Mouse (Mus musculus): ENCODE results near the gene Cyp4f17. TPM values are rescaled to one million over a fixed set of nuclear protein-coding genes. Genes with fewer than 3 reads are reported as not detected.
A peak's percentile ranks its signal among the peaks of the same experiment; 100 is the strongest.
"Not testable (repeated sequence)": the region's sequence is repeated elsewhere in the genome, so short reads cannot be mapped to it uniquely, and the experiment has no call there.

The Cyp4f17 gene
- polyA plus RNA-seq, 1 experiment from 2014 or later, result 4.0 TPM

DNA sequence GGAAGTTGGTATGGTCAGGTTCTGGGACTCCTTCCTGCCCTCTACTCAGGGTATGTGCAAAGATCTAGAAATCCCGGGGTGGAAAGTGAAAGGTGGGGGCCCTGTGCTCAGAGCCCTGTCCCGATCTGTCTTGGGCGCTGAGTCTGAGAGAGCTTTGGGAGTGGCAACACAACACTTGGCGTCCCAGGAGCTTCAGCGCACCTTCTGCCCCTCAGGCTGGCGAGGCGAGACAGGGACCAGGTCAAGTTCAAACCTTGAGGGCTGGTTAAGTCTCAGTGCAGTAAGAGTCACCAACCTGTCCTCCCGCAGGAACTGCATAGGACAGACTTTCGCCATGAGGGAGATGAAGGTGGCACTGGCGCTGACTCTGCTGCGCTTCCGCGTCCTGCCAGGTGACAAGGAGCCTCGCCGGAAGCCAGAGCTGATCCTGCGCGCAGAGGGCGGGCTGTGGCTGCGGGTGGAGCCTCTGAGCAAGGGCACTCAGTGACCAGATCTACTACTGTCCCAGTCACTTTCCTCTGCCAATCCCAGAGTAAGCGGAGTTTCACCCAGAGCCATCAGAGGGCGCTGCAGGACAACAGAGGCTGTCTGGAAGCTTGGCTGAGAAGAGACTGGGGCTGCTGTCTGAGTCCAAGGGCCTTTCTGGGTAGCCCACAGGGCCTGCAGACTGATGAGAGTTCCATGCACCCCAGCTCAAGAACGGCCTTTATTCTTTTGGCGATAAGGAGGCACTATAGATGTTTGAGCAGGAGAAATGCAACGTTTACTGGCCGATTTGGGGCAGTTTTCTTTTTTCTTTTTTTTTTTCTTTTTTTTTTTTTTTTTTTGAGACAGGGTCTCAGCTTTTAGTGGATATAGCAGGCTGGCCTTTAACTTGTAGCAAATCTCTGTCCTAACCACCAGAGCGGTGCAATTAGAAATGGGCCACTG lies 22.8 kb downstream of the Cyp4f17 start:
- Histone ChIP-seq H3K9me3 (replicated peaks; ENCODE audit: control insufficient read depth, low read length) (no peaks in the 10 kb centered on the region), H3K36me3 (replicated peaks; ENCODE audit: control insufficient read depth, insufficient read depth, low read depth, low read length) (no peaks in the 10 kb centered on the region), H3K4me3 (ENCODE audit: low read depth, low read length) (no peak overlapping the region), H3K27ac (replicated peaks; ENCODE audit: low read depth, low read length) (no peak overlapping the region), H3K9ac (replicated peaks; ENCODE audit: low read length) (peak overlapping the region; percentile 13), H3K4me2 (ENCODE audit: low read depth, low read length) (peak overlapping the region; percentile 10), H3K27me3 (ENCODE audit: control insufficient read depth, insufficient read depth, low read length) (no peaks in the 10 kb centered on the region), H3K4me1 (ENCODE audit: control insufficient read depth, insufficient read depth, low read length) (no peaks in the 10 kb centered on the region)
- DNase-seq (ENCODE audit: low spot score), result peak; percentile 87
- ATAC-seq (replicated peaks; ENCODE audit: insufficient number of reproducible peaks, low FRiP score, low TSS enrichment, low read depth), result peak; percentile 76; the same call in 1 of the 2 replicates
- WGBS, result 17% methylated on average over 26 of the region's 26 CpGs

DNA sequence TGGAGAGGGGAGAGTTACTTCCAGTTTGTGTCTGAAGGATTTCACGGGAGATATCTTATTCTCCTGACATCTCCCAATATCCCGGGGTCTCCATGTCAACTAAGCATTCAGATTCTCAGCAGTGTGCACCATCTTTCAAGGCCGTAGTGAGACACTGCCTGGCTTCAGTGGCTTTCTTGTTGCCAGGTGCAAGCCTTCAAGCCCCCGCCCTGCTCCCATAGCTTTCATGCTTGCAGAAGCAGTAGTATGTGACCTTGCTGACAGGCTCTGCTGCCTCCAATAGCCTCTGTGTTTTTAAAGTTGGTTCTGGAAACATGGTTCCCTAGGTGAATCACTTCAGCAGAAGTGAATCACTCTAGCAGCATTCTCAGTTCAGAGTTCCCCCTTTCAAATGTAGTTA lies 26.5 kb downstream of the Cyp4f17 start:
- not testable (repeated sequence) for H3K4me1 ChIP-seq (ENCODE audit: control insufficient read depth, insufficient read depth, low read length); H3K9me3 ChIP-seq (replicated peaks; ENCODE audit: control insufficient read depth, low read length); H3K4me3 ChIP-seq (ENCODE audit: low read depth, low read length); DNase-seq (ENCODE audit: low spot score); H3K27ac ChIP-seq (replicated peaks; ENCODE audit: low read depth, low read length); H3K27me3 ChIP-seq (ENCODE audit: control insufficient read depth, insufficient read depth, low read length); H3K36me3 ChIP-seq (replicated peaks; ENCODE audit: control insufficient read depth, insufficient read depth, low read depth, low read length); H3K4me2 ChIP-seq (ENCODE audit: low read depth, low read length); H3K9ac ChIP-seq (replicated peaks; ENCODE audit: low read length); ATAC-seq (replicated peaks; ENCODE audit: insufficient number of reproducible peaks, low FRiP score, low TSS enrichment, low read depth)
- WGBS, result 67% methylated on average over 4 of the region's 4 CpGs

DNA sequence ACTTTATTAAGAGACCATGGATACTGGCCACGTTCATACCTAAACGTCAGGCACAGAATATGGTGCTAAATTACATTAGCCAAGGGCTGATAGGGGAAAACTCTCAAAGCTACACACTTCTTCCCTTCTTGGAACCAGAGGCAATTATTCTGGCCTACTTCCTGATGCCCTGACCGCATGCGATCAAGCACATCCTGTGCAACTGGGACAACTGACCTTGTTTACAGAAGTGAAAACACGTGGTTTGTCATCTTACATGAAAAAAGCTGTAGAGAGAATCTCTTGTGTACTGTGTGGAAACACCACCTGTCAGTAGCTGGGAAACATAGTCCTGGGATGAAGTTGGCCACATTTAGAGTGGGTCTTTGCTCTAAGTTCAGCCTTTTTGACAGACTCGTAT lies 28.2 kb downstream of the Cyp4f17 start:
- Histone ChIP-seq H3K9me3 (replicated peaks; ENCODE audit: control insufficient read depth, low read length) (no peaks in the 10 kb centered on the region), H3K4me1 (ENCODE audit: control insufficient read depth, insufficient read depth, low read length) (no peaks in the 10 kb centered on the region), H3K27me3 (ENCODE audit: control insufficient read depth, insufficient read depth, low read length) (no peaks in the 10 kb centered on the region), H3K4me2 (ENCODE audit: low read depth, low read length) (no peak overlapping the region), H3K4me3 (ENCODE audit: low read depth, low read length) (no peak overlapping the region), H3K36me3 (replicated peaks; ENCODE audit: control insufficient read depth, insufficient read depth, low read depth, low read length) (no peaks in the 10 kb centered on the region), H3K9ac (replicated peaks; ENCODE audit: low read length) (no peak overlapping the region), H3K27ac (replicated peaks; ENCODE audit: low read depth, low read length) (no peak overlapping the region)
- 80% methylated on average over 6 of the region's 6 CpGs for WGBS
- ATAC-seq (replicated peaks; ENCODE audit: insufficient number of reproducible peaks, low FRiP score, low TSS enrichment, low read depth) (no peak), DNase-seq (ENCODE audit: low spot score) (no peak)

DNA sequence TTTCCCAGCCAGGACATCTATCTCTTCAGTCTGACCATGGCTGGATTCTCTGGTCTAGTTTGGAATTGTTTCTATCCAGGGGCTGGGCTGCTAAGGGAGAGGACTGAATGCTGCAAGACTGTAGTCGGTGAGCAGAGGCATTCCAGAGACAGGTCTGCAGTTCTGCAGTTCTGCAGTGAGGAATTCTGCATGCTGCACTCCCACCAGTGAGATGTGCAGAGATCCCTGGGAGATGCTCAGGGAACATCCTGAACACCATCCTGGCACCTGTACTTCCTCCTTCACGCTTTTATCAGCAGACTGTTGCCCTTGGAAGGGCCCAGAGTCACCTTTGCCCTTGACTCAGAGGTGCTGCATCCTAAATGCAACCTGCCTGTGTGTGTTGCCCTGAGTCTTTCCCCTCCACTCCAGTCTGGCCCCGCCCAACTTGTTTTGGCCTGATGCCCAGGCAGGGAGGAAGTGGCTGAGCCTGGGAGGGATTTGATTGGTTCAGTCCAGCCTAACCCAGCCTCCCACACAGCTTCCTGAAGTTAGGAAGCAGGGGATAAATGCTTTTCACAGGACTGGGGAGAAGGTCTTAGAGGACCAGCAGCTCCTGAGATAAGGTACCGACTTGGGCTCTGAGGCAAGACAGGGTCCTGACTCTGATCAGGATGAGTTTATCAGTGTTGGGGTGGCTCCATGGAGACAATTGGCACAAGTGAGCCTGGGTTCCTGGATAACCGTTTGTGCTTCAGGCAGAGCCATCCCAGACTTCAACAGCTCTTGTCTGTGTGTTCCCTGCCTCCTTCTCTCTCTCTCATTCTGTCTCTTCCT lies 30.4 kb downstream of the Cyp4f17 start, which contains the start of gene Cyp4f16:
TSS of gene Cyp4f16 (plus strand) at position 508 of the 816 bp plus-strand sequence.
- H3K4me2 ChIP-seq (ENCODE audit: low read depth, low read length), result peak within 1 kb of the TSS; percentile 60
- H3K27ac ChIP-seq (replicated peaks; ENCODE audit: low read depth, low read length); H3K36me3 ChIP-seq (replicated peaks; ENCODE audit: control insufficient read depth, insufficient read depth, low read depth, low read length); H3K4me1 ChIP-seq (ENCODE audit: control insufficient read depth, insufficient read depth, low read length); H3K9me3 ChIP-seq (replicated peaks; ENCODE audit: control insufficient read depth, low read length); H3K27me3 ChIP-seq (ENCODE audit: control insufficient read depth, insufficient read depth, low read length): not testable (repeated sequence)
- 14% methylated on average over 5 of the region's 5 CpGs for WGBS
- peak within 1 kb of the TSS; percentile 63 for H3K9ac ChIP-seq (replicated peaks; ENCODE audit: low read length)
- DNase-seq (ENCODE audit: low spot score) (peak; percentile 82), ATAC-seq (replicated peaks; ENCODE audit: insufficient number of reproducible peaks, low FRiP score, low TSS enrichment, low read depth) (peak; percentile 89)
- peak within 1 kb of the TSS; percentile 37 for H3K4me3 ChIP-seq (ENCODE audit: low read depth, low read length)

DNA sequence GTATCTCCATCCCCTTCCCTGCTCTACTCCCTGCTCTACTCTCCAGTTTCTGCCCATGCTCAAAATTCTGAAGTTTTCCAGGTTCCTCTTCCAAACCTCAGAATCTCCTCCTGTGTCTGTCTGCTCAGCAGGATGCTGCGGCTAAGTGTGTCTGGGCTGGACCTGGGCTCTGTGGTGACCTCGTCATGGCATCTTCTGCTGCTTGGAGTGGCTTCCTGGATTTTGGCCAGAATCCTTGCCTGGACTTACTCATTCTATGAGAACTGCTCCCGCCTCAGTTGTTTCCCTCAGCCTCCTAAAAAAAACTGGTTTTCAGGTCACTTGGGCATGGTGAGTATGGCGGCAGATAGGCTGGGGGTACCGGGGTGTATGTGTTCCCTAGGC lies 31.0 kb downstream of the Cyp4f17 start:
- Histone ChIP-seq H3K27ac (replicated peaks; ENCODE audit: low read depth, low read length) (no peak overlapping the region), H3K4me2 (ENCODE audit: low read depth, low read length) (peak overlapping the region; percentile 60), H3K36me3 (replicated peaks; ENCODE audit: control insufficient read depth, insufficient read depth, low read depth, low read length) (no peaks in the 10 kb centered on the region), H3K4me1 (ENCODE audit: control insufficient read depth, insufficient read depth, low read length) (no peaks in the 10 kb centered on the region), H3K9ac (replicated peaks; ENCODE audit: low read length) (peak overlapping the region; percentile 63), H3K27me3 (ENCODE audit: control insufficient read depth, insufficient read depth, low read length) (no peaks in the 10 kb centered on the region), H3K9me3 (replicated peaks; ENCODE audit: control insufficient read depth, low read length) (no peaks in the 10 kb centered on the region), H3K4me3 (ENCODE audit: low read depth, low read length) (peak overlapping the region; percentile 37)
- DNase-seq (ENCODE audit: low spot score) (no peak), ATAC-seq (replicated peaks; ENCODE audit: insufficient number of reproducible peaks, low FRiP score, low TSS enrichment, low read depth) (no peak)
- WGBS, result 66% methylated on average over 5 of the region's 5 CpGs

DNA sequence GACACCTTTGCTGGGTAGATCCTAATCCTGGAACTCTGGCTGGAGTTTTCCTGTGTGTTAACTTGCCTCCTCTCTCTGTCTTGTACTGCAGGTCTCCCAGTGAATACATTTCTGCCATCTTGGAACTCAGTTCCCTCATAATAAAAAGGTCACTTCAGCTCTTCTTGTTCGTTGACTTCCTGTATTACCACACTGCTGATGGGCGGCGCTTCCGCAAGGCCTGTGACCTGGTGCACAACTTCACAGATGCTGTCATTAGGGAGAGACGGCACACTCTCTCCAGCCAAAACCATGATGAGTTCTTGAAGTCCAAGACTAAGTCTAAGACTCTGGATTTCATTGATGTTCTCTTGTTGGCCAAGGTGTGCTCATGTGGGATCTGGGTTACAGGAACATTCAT lies 38.9 kb downstream of the Cyp4f17 start:
- 91% methylated on average over 5 of the region's 5 CpGs for WGBS

DNA sequence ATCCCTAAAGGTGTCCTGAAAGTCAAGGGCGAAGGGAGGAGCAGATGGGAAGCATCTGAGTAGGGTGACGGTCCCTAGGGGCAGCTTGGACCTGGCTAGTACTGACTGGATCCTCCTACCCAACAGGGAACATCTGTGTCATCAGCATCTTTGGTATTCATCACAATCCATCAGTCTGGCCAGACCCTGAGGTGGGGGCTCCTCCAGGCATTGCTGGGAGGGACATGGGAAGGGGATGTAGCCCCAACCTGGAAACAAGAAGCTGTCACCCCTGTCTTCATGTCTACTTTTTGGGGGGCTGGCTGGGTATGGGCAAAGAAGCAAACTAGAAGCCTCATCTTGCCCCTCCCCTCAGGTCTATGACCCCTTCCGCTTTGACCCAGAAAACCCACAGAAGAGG lies 44.5 kb downstream of the Cyp4f17 start:
- not testable (repeated sequence) for H3K36me3 ChIP-seq (replicated peaks; ENCODE audit: control insufficient read depth, insufficient read depth, low read depth, low read length); H3K27ac ChIP-seq (replicated peaks; ENCODE audit: low read depth, low read length); H3K9me3 ChIP-seq (replicated peaks; ENCODE audit: control insufficient read depth, low read length); H3K4me1 ChIP-seq (ENCODE audit: control insufficient read depth, insufficient read depth, low read length); H3K9ac ChIP-seq (replicated peaks; ENCODE audit: low read length); H3K27me3 ChIP-seq (ENCODE audit: control insufficient read depth, insufficient read depth, low read length); H3K4me3 ChIP-seq (ENCODE audit: low read depth, low read length); H3K4me2 ChIP-seq (ENCODE audit: low read depth, low read length); DNase-seq (ENCODE audit: low spot score)
- ATAC-seq (replicated peaks; ENCODE audit: insufficient number of reproducible peaks, low FRiP score, low TSS enrichment, low read depth), result 0 out of 2 replicates have a peak, but pooled peaks have one; percentile 6
- WGBS, result 71% methylated on average over 1 of the region's 3 CpGs

More for the DNA sequence above, 38.9 kb downstream of the Cyp4f17 start:
- not testable (repeated sequence) for DNase-seq (ENCODE audit: low spot score); H3K27me3 ChIP-seq (ENCODE audit: control insufficient read depth, insufficient read depth, low read length); H3K9ac ChIP-seq (replicated peaks; ENCODE audit: low read length); H3K27ac ChIP-seq (replicated peaks; ENCODE audit: low read depth, low read length); H3K4me2 ChIP-seq (ENCODE audit: low read depth, low read length); H3K4me1 ChIP-seq (ENCODE audit: control insufficient read depth, insufficient read depth, low read length); H3K4me3 ChIP-seq (ENCODE audit: low read depth, low read length); H3K36me3 ChIP-seq (replicated peaks; ENCODE audit: control insufficient read depth, insufficient read depth, low read depth, low read length); ATAC-seq (replicated peaks; ENCODE audit: insufficient number of reproducible peaks, low FRiP score, low TSS enrichment, low read depth); H3K9me3 ChIP-seq (replicated peaks; ENCODE audit: control insufficient read depth, low read length)

Measured in embryonic facial prominence, embryonic 11.5 days (tissue).